Mouse (Mus musculus) lung, postnatal 25 days (tissue): ENCODE measurements around the gene Znrf4.

Source experiments
- DNase-seq: peaks from one replicate; pipeline ENCODE4 v3.0.0; 2022; ENCODE audit warnings: low spot score

Gene Znrf4

GRCm38 (mm10) chr17:56512310-56512709 lies at the start of gene Znrf4:
Gene Znrf4 (minus strand): TSS chr17:56512431.
- DNase-seq, result no peak

DNA sequence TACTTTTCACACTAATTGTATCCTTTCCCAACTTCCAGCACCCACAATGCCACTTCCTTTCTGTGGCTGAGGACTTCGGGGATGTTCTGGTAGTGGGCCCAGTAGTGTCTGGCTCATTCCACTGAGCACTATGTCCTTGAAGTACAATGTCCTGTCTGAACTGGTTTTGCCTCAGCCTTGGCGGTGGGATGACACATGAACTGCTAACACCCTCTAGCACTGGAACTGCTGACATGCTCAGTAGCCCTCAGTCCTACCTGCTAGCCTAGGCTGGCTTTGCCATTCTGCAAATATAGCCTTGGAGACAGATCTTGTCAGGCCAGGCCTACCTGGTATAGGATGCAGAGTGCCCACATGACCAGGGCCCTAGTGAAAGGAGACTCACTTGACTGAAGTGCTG lies 49.6 kb upstream of the Znrf4 start:
- no peak for DNase-seq

GRCm38 (mm10) chr17:56560131-56560530 lies 47.9 kb upstream of the Znrf4 start:
- peak; percentile 33 for DNase-seq

DNA sequence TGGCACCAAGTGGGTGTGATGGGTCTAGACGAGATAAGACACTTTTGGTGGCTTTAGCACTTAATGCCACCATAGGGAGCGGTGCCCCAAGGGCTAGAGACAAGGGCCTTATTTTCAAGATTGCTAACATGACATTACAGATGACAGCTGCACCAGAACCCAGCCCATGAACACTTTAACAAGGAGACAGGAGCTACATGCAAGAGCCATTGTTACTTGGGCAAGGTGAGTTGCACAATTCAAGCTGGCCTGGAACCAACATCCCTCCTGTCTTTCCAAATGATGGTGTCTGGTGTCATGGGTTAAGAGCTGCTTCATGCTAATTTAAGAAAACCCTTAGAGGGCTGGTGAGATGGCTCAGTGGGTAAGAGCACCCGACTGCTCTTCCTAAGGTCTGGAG lies 47.2 kb upstream of the Znrf4 start:
- no peak for DNase-seq

DNA sequence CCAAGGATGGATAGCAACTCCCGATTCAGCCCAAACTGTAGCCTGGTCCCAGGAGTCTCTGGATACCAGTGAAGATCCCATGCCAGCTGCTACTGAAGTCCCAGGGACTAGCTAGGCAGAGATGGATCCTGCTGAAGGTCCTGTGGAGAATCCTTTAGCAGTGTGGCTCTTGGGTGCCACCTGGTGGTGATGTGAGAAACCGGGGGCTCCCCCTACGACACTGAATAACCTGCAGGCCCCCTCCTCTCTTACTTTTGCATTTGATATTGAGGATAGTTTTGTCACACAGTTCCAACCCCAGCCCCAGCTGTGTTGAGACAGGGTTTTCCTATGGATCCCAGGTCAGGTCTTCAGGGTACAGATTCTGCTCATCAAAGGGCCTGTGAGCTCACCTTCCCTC lies 46.2 kb upstream of the Znrf4 start:
- peak; percentile 43 for DNase-seq

DNA sequence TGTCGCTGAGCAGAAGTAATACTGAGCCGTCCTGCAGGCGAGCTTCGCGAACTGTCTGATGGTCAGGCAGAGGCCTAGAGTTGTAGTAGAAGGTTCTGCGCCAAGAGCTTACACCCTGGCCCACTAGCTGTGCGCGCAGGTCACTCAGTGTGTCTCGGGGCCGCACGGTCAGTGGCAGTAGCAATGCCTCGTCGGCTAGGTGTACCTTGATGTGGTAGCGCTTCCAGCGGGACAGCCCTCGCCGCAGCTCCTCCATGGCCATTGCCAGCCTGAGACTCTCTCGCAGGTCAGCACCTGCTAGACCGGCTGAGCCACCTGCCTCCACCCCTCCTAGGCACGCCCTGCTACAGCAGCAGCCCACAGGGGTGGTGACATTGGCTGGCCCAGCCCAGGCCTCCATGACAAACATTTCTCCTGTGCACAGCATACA lies 41.9 kb upstream of the Znrf4 start, which contains the start of gene Gm20219:
Gm20219 (minus strand) TSS at position 266 of the 430 bp plus-strand sequence.
- peak; percentile 76 for DNase-seq

GRCm38 (mm10) chr17:56552781-56553363 lies 40.6 kb upstream of the Znrf4 start:
- DNase-seq, result peak; percentile 65

DNA sequence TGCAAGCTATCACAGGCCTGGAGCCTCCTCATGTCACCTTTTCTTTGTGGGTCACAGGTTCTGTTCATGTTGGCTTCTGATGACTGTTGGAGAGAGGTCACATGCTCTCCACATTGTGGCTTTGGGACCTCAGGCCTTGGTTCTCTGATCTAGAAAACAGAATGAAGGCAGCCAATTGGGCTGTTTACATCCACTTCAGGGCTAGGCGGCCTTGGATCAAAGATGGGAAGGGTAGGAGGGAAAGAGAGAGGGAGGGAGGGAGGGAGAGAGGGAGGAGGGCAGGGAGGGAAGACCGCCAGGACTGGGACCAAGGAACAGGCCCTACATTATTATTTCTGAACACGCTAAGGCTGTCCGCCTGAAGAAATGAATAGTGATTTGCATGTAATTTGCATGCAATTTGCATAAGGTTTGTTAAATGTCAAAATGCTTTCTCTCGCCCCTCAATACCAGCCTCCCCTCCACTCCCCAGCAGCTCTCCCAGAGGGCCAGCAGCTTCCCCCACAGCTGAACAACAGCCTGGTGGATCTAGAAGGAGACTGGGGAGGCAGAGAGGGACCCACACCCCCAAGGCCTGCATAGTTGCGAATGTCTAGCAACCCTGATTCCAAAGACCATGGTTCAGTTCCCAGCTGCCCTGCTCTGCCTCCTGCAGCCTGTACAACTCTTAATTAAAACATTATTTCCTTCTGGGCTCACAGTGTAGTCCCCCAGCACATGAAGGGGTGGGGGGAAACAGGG lies 39.8 kb upstream of the Znrf4 start:
- no peak for DNase-seq

DNA sequence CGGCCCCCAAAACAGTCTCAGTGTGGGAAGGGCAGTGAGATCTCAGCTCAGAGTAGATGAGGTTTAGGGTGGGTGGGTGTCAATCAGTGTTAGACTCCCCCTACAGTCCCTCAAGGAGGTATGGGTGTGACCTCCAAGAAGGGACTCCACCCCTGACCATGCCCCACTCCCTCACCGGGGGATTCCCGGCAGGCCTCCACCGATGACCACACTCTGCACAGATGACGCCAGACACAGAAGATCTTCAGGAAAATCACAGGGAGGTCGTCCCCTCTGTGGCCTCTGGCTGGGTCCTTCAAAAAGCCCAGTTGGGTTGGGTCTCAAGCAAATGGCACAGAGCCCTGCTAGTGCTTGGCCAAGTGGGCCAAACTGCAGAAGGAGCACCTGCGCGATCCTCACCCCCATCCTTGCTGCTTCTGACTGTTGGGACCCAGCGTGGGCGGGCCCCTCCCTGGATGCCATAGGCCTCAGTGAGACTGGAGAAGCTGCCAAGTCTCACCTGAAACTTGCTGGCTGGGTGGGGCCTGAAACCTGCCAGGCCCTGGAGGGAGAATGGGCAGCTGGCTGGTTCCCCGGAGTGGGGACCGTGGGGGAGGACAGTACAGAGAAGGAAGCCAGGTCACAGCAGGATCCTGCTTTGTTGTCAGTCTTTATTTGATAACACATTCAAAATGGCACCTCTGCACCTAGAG lies 38.7 kb upstream of the Znrf4 start:
- peak; percentile 23 for DNase-seq

- DNase-seq, result no peak
These were observed 36.4 kb upstream of the Znrf4 start for GRCm38 (mm10) chr17:56548605-56549105.

DNA sequence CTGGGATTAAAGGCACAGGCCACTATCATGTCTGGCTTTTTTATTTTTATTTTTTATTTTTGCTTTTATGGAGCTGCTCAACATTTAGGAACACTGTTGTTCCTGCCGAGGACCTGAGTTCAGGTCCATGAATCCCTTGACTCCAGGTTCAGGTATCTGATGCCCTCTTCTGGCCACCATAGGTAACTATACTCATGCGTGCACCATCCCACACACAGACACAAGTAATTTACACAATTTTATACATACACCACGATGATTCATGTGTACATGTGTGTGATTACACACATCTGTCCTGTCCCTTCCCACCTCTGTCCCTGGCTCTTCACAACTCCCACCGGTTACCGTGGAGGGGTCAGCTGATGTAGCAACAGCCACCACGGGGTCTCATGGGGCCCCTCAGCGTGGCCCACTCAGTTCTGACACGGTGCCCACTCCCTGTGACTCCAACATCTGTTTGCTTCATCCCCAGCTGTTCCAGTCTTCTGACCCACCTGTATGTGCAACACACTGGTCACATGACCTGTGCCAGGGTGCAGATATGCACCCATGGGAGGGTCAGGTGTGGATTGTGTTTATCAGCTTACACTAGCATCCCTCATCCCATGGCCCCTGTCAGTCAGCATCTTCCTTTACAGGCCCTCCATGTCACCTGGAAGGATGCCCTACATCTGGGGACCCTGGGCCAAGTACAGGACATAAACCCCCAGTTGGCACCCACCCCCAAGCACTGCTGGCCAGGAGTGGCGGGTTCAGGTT lies 35.8 kb upstream of the Znrf4 start:
- no peak for DNase-seq

GRCm38 (mm10) chr17:56547116-56547845 lies 35.0 kb upstream of the Znrf4 start:
- no peak for DNase-seq

- DNase-seq, result no peak
These were observed 34.3 kb upstream of the Znrf4 start for GRCm38 (mm10) chr17:56546576-56546975.

DNA sequence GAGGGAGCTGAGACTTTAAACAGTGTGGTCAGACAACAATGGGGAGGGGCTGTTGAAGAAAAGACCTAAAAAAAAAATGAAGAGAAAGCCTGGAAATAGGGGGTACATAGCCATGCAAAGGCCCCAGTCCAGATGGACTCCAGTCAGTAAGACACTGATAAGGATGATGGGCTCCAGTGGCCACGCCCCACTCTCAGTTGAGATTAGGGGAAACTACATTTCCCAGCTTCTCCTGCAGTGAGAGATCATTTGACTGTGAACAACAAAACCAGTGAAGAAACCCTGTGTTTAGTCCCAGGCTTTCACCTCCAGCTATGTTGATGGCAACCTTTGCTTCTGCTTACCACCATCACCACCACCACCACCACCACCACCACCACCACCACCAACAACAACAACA lies 33.7 kb upstream of the Znrf4 start:
- DNase-seq, result no peak

DNA sequence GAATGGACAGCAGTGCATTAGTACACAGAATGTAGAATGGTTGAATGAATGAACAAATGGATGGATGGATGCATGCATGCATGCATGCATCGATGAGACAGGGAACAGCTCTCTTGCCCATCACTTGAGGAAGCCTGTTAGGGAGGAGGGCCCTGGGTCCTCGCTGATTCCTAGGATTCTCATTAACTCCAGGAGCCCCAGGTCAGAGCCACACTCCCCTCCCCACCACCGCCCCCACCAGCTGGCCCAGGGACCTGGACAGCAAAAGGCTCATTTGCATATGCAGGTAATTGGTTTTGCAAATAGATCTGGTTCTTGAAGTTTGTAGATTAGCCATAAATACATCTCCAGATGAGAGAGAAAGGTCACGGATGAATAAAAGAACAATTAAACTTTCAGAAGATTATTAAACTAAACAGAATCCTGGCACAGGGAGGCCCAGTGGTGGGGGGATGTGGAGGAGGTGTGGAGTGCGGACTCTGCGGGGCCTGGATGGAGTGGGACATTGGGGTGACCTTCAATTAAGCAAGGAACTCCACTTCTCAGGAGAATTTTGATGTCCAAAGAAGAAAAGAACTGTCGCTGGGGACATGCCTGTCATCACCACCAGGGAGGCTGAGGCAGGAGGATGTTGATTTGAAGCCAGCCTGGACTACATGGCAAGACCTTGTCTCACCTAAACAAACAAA lies 32.6 kb upstream of the Znrf4 start:
- no peak for DNase-seq

DNA sequence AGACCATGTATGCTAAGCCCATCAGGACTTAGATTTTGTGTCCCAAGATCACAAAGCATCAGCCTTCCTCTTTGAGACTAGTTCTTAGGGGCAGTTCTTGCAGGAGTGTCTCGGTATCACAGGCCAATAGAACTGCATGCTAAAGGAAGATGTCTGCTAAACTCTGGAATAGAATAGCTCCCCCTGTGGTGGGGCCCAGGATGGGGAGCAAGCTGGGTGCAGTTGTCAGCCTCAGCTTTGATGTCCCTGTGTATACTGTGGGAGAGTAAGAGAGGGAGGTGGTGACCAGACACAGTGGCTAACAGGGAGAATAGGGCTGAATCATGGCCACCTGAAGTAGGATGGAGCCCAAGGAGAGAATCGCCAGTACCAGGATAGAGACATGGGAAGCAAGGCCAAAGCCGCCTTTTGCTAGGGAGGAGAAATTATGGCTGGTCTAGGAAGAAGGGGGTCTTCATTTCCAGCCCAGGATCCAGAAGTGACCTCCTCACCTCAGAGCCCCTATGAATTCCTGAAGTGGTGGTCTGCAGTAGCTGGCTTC lies 31.5 kb upstream of the Znrf4 start:
- no peak for DNase-seq

DNA sequence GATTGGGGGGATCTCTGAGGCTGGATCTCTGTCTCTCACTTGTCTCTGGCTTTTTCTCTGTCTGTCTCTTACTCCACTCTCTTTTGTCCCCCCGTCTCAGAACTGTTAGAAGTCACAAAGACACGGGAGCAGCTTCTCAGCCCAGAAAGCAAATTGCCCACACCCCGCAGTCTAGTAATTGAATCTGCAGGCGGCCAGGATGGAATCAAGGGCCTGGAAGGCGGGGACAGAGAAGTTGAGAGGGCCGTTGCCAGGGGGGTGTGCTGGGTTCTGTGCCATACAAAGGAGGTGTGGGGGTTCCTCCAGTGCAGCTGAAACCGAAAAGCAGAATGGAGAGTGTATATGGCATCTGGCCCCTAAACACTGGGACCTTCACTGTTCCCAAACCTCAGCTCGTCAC lies 30.5 kb upstream of the Znrf4 start:
- no peak for DNase-seq

DNA sequence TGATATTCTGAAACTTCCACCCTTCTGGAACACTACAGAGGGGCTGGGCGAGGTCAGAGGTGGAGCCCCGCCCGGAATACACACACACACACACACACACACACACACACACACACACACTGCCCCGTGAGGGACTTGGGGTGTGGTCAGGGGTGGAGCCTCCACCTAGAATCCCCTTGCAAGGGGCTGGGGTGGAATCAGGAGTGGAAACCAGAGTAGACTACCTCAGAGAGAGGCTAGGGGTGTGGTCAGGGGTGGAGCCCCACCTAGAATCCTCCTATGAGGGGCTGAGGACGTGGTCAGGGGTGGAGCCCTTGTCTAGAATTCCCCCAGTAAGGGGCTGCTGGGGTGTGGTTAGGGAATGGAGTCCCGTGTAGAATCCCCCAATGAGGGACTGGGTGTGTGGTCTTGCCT lies 28.3 kb upstream of the Znrf4 start:
- no peak for DNase-seq

GRCm38 (mm10) chr17:56537912-56538311 lies 25.7 kb upstream of the Znrf4 start:
- DNase-seq, result no peak

- DNase-seq, result no peak
These were observed 24.6 kb upstream of the Znrf4 start for GRCm38 (mm10) chr17:56536874-56537273.

DNA sequence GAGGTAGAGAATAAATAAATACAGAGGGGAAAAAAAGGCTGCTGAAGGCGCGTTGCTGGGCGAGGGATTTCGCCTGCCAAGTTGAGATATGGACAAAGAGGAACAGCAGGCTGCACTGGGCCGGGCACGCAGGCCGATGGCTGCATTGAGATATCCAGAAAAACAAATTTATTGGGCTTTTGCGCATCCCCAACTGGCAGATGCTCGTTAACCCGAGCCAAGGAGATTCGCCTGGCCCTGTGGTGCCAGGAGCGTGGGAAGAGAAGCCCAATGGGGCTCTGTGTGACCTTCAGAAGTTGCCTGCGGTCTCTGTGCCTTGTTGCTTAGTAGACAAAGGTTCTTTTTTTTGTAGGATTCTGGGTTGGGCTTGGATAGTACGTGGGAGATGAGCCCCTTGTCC lies 24.0 kb upstream of the Znrf4 start:
- no peak for DNase-seq
